Mouse (Mus musculus) midbrain, embryonic 14.5 days (tissue): ENCODE data around the gene Cttnbp2nl. TPM values are rescaled to one million over a fixed set of nuclear protein-coding genes. Genes with fewer than 3 reads are reported as not detected.

Experiments
- ATAC-seq: fragments of 200-750 bp; cut with Nextera tagmentation; 2 replicates; pipeline ENCODE4 v1.8.0; 2017; ENCODE audit warnings: moderate number of reproducible peaks, moderate library complexity; ENCODE audit not compliant: low FRiP score, low TSS enrichment
- DNase-seq: peaks from one replicate; pipeline ENCODE4 v3.0.0-alpha.2; 2015
- H3K27ac ChIP-seq: fragments of 300-500 bp; sonication (generic); replicated peaks from 2 replicates; pipeline ENCODE4 v1.5.1; 2014; ENCODE audit warnings: mild to moderate bottlenecking, low read depth, low read length, moderate library complexity
- H3K27me3 ChIP-seq: fragments of 300-500 bp; sonication (generic); 2 replicates; pipeline ENCODE4 v1.6.1; 2014; ENCODE audit warnings: low read length, control low read depth, mixed read lengths; ENCODE audit not compliant: control insufficient read depth, insufficient read depth
- H3K36me3 ChIP-seq: fragments of 300-500 bp; sonication (generic); 2 replicates; pipeline ENCODE4 v1.6.1; 2014; ENCODE audit warnings: low read length, control low read depth; ENCODE audit not compliant: control insufficient read depth, insufficient read depth
- H3K4me1 ChIP-seq: fragments of 300-500 bp; sonication (generic); 2 replicates; pipeline ENCODE4 v1.6.1; 2014; ENCODE audit warnings: mild to moderate bottlenecking, antibody characterized with exemption, low read length, control low read depth; ENCODE audit not compliant: control insufficient read depth, insufficient read depth
- H3K4me2 ChIP-seq: fragments of 300-500 bp; sonication (generic); 2 replicates; pipeline ENCODE4 v1.6.1; 2014; ENCODE audit warnings: mild to moderate bottlenecking, low read length, moderate library complexity
- H3K4me3 ChIP-seq: fragments of 300-500 bp; sonication (generic); replicated peaks from 2 replicates; pipeline ENCODE4 v1.5.1; 2014; ENCODE audit warnings: low read depth, low read length
- H3K9ac ChIP-seq: fragments of 300-500 bp; sonication (generic); replicated peaks from 2 replicates; pipeline ENCODE4 v1.6.1; 2014; ENCODE audit warnings: mild to moderate bottlenecking, low read length, moderate library complexity
- H3K9me3 ChIP-seq: fragments of 300-500 bp; sonication (generic); 2 replicates; pipeline ENCODE4 v1.6.1; 2016; ENCODE audit warnings: low read length, control low read depth, mixed read lengths; ENCODE audit not compliant: control insufficient read depth
- WGBS: fragments of 180-500 bp; shearing (Covaris S2); extraction: QIAGEN DNeasy Blood & Tissue Kit; methylation state at CpG from one replicate; pipeline ENCODE4 v1.1.7; 2014; 5-methylcytosine and 5-hydroxymethylcytosine counted together
- polyA plus RNA-seq: library from polyadenylated mRNA; unstranded; fragments of >200 nt; fragmentation: Nextera tagmentation; extraction: Ambion mirVana; gene quantifications from 2 replicates; pipeline ENCODE4 v1.2.1, GENCODE M21; 2014

The Cttnbp2nl gene
- polyA plus RNA-seq, 1 experiment from 2014 or later = 59.7 TPM

DNA sequence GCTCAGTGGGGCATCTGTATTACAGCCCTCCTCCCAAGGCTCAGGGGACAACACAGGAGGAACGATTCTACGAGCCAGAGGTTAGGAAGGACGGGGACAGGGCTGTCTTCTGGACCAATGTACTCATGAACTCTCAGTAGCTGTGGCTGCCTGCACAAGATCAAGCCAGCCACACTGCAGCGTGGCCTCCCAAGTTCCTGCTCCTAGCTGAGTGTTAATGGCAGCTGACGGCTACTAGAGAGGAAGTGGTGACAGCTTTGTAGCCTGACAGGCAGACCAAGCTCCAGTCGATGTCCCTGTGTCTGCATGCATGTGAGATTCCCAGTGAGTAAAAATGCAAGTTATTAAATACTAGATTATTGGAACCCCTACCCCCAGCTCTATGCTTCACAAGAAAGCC is 51.6 kb downstream of the Cttnbp2nl start:
- H3K4me3 ChIP-seq = no peak overlapping the region
- H3K36me3 ChIP-seq = peaks cover 51% of the 10 kb centered on the region
- no peak for ATAC-seq
- no peak overlapping the region for H3K27ac ChIP-seq
- H3K4me1 ChIP-seq = peaks cover 17% of the 10 kb centered on the region
- H3K9ac ChIP-seq = no peak overlapping the region
- H3K27me3 ChIP-seq = no peaks in the 10 kb centered on the region
- WGBS = 60% methylated on average over 6 of the region's 6 CpGs
- H3K9me3 ChIP-seq = no peaks in the 10 kb centered on the region
- no peak overlapping the region for H3K4me2 ChIP-seq
- no peak for DNase-seq

GRCm38 (mm10) chr3:105000561-105000960 is 52.4 kb downstream of the Cttnbp2nl start:
- WGBS = 88% methylated on average over 8 of the region's 8 CpGs
- DNase-seq (no peak), ATAC-seq (no peak)
- Histone ChIP-seq H3K27ac (no peak overlapping the region), H3K4me3 (no peak overlapping the region), H3K27me3 (no peaks in the 10 kb centered on the region), H3K4me1 (peaks cover 17% of the 10 kb centered on the region), H3K4me2 (no peak overlapping the region), H3K9me3 (no peaks in the 10 kb centered on the region), H3K36me3 (peaks cover 43% of the 10 kb centered on the region), H3K9ac (no peak overlapping the region)

DNA sequence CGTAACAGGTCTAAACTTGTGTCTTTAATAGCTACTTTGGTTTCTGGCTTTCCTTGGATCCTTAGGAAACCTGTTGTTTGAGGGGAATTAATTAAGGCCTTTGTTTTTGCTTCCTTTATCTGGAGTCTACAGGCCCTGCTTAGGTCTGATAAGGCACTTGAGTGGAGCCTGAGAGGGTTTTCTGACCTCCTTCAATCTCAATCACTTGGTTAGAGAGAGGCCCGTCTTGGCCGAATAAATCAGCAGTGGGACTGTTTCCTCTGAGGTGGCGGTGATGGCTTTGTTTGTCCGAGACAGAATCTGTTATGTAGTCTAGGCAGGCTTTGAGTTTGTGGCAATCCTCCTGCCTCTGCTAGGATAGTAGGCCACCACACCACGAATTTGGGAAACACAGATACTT is 55.4 kb downstream of the Cttnbp2nl start:
- Histone ChIP-seq H3K4me3 (no peak overlapping the region), H3K27me3 (no peaks in the 10 kb centered on the region), H3K4me1 (peaks cover 12% of the 10 kb centered on the region), H3K27ac (no peak overlapping the region), H3K9ac (no peak overlapping the region), H3K9me3 (no peaks in the 10 kb centered on the region), H3K4me2 (no peak overlapping the region), H3K36me3 (peaks cover 15% of the 10 kb centered on the region)
- DNase-seq (no peak), ATAC-seq (no peak)
- WGBS = 26% methylated on average over 6 of the region's 6 CpGs

GRCm38 (mm10) chr3:104995707-104996106 is 57.2 kb downstream of the Cttnbp2nl start:
- Histone ChIP-seq H3K9me3 (no peaks in the 10 kb centered on the region), H3K36me3 (no peaks in the 10 kb centered on the region), H3K4me2 (no peak overlapping the region), H3K27me3 (no peaks in the 10 kb centered on the region), H3K27ac (no peak overlapping the region), H3K4me1 (peaks cover 12% of the 10 kb centered on the region), H3K4me3 (no peak overlapping the region), H3K9ac (no peak overlapping the region)
- DNase-seq (no peak), ATAC-seq (no peak)
- 90% methylated on average over 7 of the region's 7 CpGs for WGBS

- H3K9ac ChIP-seq = no peak overlapping the region
- H3K9me3 ChIP-seq = no peaks in the 10 kb centered on the region
- H3K27me3 ChIP-seq = no peaks in the 10 kb centered on the region
- peak overlapping the region; percentile 37 for H3K27ac ChIP-seq
- H3K4me2 ChIP-seq = no peak overlapping the region
- ATAC-seq = 0 out of 2 replicates have a peak, but pooled peaks have one; percentile 3
- WGBS = 55% methylated on average over 3 of the region's 3 CpGs
- no peak overlapping the region for H3K4me3 ChIP-seq
- H3K36me3 ChIP-seq = no peaks in the 10 kb centered on the region
- peaks cover 12% of the 10 kb centered on the region for H3K4me1 ChIP-seq
- DNase-seq = no peak
These were observed 58.5 kb downstream of the Cttnbp2nl start for GRCm38 (mm10) chr3:104994415-104994841.

GRCm38 (mm10) chr3:104993800-104994199 is 59.1 kb downstream of the Cttnbp2nl start:
- peaks cover 12% of the 10 kb centered on the region for H3K4me1 ChIP-seq
- H3K4me3 ChIP-seq = no peak overlapping the region
- no peak overlapping the region for H3K4me2 ChIP-seq
- H3K36me3 ChIP-seq = no peaks in the 10 kb centered on the region
- H3K9ac ChIP-seq = no peak overlapping the region
- peak overlapping the region; percentile 37 for H3K27ac ChIP-seq
- H3K9me3 ChIP-seq = no peaks in the 10 kb centered on the region
- DNase-seq = peak; percentile 54
- WGBS = 52% methylated on average over 4 of the region's 4 CpGs
- ATAC-seq = peak; percentile 35
- H3K27me3 ChIP-seq = no peaks in the 10 kb centered on the region

GRCm38 (mm10) chr3:104992709-104993388 is 60.1 kb downstream of the Cttnbp2nl start:
- peak; percentile 80; the same call in 1 of the 2 replicates for ATAC-seq
- H3K36me3 ChIP-seq = no peaks in the 10 kb centered on the region
- no peak overlapping the region for H3K4me3 ChIP-seq
- H3K27ac ChIP-seq = no peak overlapping the region
- no peaks in the 10 kb centered on the region for H3K27me3 ChIP-seq
- no peak overlapping the region for H3K9ac ChIP-seq
- peaks cover 8% of the 10 kb centered on the region for H3K4me1 ChIP-seq
- peak overlapping the region; percentile 33 for H3K4me2 ChIP-seq
- no peaks in the 10 kb centered on the region for H3K9me3 ChIP-seq
- 11% methylated on average over 23 of the region's 23 CpGs for WGBS
- DNase-seq = peak; percentile 95

DNA sequence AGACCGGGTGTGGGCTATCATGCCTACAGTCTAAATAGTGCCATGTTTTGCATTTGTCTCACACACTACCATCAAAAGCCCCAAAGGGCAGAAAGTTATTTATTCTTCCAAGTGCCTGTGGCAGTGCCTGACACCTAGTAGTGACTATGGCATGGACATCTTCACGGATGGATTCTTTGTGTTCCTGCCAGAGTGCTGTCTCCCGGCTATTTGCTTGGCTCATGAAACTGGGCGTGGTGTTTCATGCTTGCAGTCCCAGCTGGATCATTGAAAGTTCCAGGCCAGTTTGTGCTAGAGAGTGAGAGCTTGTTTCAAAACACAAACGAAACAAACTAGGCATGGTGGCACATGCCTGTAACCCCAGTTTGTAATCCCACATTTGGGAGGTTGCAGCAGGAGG is 61.2 kb downstream of the Cttnbp2nl start:
- Histone ChIP-seq H3K4me2 (no peak overlapping the region), H3K27ac (no peak overlapping the region), H3K4me1 (peaks cover 8% of the 10 kb centered on the region), H3K9me3 (no peaks in the 10 kb centered on the region), H3K27me3 (no peaks in the 10 kb centered on the region), H3K4me3 (no peak overlapping the region), H3K9ac (no peak overlapping the region), H3K36me3 (no peaks in the 10 kb centered on the region)
- DNase-seq = no peak
- ATAC-seq = no peak
- 86% methylated on average over 5 of the region's 5 CpGs for WGBS

- H3K4me2 ChIP-seq = no peak overlapping the region
- no peak overlapping the region for H3K27ac ChIP-seq
- no peaks in the 10 kb centered on the region for H3K27me3 ChIP-seq
- no peak overlapping the region for H3K4me3 ChIP-seq
- H3K36me3 ChIP-seq = no peaks in the 10 kb centered on the region
- H3K9ac ChIP-seq = no peak overlapping the region
- DNase-seq (no peak), ATAC-seq (no peak)
- H3K4me1 ChIP-seq = peaks cover under 1% of the 10 kb centered on the region; the same call in 1 of the 2 replicates
- WGBS = 77% methylated on average over 5 of the region's 5 CpGs
- no peaks in the 10 kb centered on the region for H3K9me3 ChIP-seq
These were observed 65.1 kb downstream of the Cttnbp2nl start for GRCm38 (mm10) chr3:104987884-104988283.
